Mouse (Mus musculus) heart, postnatal 10 days (tissue): Measurements from ENCODE around the gene Lpin3. TPM values are rescaled to one million over a fixed set of nuclear protein-coding genes. Genes with fewer than 3 reads are reported as not detected.

ENCODE experiments used
- DNase-seq, 2 experiments: peaks; one replicate each; pipeline ENCODE4 v3.0.0; 2021
- intact Hi-C: fragments of 180-260 bp; cut with DNase I; formaldehyde crosslinking; loops from one replicate; pipeline ENCODE4 v1.15.1; 2025
- total RNA-seq, 2 experiments: library from RNA; stranded (reverse); gene quantifications; 2 replicates each; pipeline ENCODE4 v1.2.3; 2021

The Lpin3 gene
- total RNA-seq, 2 experiments from 2014 or later, result 2.3 to 5.1 TPM

- intact Hi-C loops, result no loop called here
- peak; percentile 40 to 50 for DNase-seq
Observed at GRCm38 (mm10) chr2:160925203-160925602, 44.7 kb downstream of the Lpin3 start.

GRCm38 (mm10) chr2:160931378-160931777 is 50.9 kb downstream of the Lpin3 start:
- intact Hi-C loops, result no loop called here
- DNase-seq, result no peak

DNA sequence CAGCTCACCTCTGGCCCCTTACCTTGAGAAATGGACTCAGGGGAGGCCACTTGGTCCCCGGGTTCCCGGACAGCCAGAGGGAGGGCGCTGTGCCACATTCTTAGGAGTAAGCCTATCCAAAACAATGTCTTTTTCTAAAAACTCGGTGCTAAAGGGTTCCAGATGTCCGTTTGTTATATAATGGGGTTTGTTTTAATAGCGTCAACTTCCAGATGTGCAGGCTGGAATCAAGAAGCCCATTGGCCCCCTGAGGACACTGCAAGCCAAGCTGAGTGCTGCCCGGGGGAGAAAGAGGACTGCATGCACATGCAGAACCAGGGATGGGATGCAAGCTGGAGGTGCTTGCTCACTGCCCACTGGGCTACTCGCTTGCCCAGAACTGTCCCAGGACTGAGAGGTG is 51.9 kb downstream of the Lpin3 start:
- DNase-seq, result peak; percentile 52 to 57

GRCm38 (mm10) chr2:160932981-160933380 is 52.5 kb downstream of the Lpin3 start:
- intact Hi-C loops, result no loop called here

More for the DNA sequence above, 51.9 kb downstream of the Lpin3 start:
- intact Hi-C loops, result no loop called here

DNA sequence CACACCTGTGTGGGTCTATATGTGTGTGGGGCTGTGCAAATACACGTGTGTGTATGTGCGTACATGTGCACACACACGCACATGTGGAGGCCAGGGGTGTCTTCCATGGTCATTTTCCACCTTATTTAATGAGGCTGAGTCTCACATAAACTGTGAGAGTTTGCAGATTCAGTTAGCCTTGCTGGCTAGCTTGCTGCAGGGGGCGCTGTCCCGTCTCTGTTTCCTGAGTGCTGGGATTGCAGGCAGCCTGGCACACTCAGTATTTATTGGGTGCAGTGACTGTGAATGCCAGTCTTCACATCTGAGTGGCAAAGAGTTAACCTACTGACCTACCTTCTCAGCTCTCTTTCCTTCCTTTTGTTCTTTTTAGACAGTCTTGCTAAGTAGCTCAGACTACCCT is 53.4 kb downstream of the Lpin3 start:
- intact Hi-C loops, result no loop called here

More at GRCm38 (mm10) chr2:160932981-160933380, 52.5 kb downstream of the Lpin3 start:
- DNase-seq, result peak in 1 of 2 experiments; percentile 37

DNA sequence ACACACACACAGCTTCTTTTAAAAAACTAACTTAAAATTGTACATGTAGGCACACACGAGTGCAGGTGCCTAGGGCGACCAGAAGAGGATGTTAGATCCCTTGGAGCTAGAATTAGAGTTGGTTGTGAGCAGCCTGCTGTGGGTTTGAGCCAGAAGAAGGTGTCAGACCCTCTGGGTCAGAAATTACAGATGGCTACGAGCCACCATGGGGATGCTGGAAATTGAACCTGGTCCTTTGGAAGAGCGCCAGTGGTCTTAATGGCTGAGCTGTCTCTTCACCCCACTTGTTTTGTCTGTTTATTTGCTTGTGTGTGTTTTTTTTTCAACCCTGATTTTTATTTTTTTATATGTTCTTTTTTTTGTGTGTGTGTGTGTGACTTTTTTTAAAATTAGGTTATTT is 54.0 kb downstream of the Lpin3 start:
- intact Hi-C loops, result no loop called here
- no peak for DNase-seq

More for the DNA sequence above, 53.4 kb downstream of the Lpin3 start:
- DNase-seq, result no peak

- intact Hi-C loops, result loop anchor here (5.0 kb wide), 1 partner anchor 344 kb away; no protein-coding TSS in a partner anchor
- peak in 1 of 2 experiments; percentile 35 for DNase-seq
Observed at GRCm38 (mm10) chr2:160940930-160941709, 60.6 kb downstream of the Lpin3 start.

DNA sequence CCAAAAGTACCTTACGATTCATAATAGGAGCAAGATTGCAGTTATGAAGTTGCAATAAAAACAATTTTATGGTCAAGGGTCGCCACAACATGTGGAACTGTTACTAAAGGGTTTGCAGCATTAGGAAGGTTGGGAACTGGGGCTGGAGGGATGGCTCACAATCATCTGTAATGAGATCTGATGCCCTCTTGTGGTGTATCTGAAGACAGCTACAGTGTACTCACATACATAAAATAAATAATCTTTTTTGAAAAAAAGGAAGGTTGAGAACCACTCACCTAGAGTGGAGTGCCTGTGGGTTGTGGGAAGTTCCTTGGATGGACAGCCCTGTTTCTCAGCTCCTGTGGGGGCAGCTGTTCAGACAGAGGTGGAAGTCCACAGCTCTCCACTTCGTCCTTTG is 62.0 kb downstream of the Lpin3 start:
- intact Hi-C loops, result loop anchor here (5.0 kb wide), 1 partner anchor 345 kb away; no protein-coding TSS in a partner anchor
- DNase-seq, result no peak

DNA sequence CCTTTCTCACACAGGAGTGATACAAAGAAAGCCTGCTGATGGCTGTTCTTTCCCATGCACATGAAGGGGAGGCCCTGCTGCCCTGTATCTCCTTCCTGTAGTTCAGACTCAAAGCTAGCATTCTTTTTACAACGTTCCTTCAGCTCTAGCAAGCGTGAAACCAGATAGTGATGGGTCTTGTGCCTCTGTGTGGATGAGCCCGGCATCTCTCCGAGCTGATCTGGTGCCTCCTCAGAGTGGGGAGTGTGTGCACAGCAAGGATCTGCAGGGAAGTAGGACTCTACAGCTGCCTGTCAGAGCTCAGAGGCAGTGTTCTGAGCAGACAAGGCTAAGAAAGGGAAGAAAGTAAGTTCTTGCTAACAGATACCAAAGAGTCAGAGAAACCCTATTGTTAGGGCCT is 71.1 kb downstream of the Lpin3 start:
- intact Hi-C loops, result no loop called here
- no peak for DNase-seq

- no peak for DNase-seq
- intact Hi-C loops, result no loop called here
Observed at GRCm38 (mm10) chr2:160953131-160953873, 72.8 kb downstream of the Lpin3 start.

DNA sequence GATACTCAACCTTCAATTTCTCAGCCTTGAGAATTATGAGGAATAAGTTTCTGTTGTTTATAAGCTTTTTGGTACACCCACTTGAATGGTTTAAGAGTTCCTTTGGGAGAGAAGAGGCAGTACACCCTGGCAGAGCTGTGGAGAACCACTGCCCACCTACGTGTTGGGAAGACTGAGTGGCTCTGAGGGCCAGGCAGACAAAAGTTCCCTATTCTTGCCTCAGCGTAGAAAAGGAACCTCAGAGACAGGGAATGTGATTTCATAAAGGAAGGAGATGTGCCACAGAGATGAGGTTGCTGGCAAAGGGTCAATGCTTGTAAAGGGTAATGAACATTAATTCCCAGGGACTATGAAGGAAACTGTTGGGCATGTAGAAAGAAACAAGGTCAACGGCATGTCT is 74.1 kb downstream of the Lpin3 start:
- DNase-seq, result no peak
- intact Hi-C loops, result no loop called here

GRCm38 (mm10) chr2:160955331-160955730 is 74.9 kb downstream of the Lpin3 start:
- peak; percentile 39 to 57 for DNase-seq
- intact Hi-C loops, result loop anchor here (5.0 kb wide), 1 partner anchor 47 kb away; no protein-coding TSS in a partner anchor

Other genes with a start within 250 kb of the Lpin3 start
- gene Top1, start 234.8 kb upstream of the Lpin3 start, total RNA-seq, result 10 to 100 TPM; 53.1 to 65.1 TPM
- gene Plcg1, start 149.4 kb upstream of the Lpin3 start, total RNA-seq, result 10 to 100 TPM; 97.2 to 99.0 TPM
- gene Zhx3, start 7.7 kb upstream of the Lpin3 start, total RNA-seq, result 10 to 100 TPM; 39.1 to 56.8 TPM
- 10 to 100 TPM; 13.0 to 14.5 TPM for gene Emilin3, start 31.7 kb downstream of the Lpin3 start, total RNA-seq
- 10 to 100 TPM; 49.0 to 85.3 TPM for gene Chd6, start 228.4 kb downstream of the Lpin3 start, total RNA-seq